Mouse (Mus musculus): ENCODE data around the gene Bmp2.

DNA sequence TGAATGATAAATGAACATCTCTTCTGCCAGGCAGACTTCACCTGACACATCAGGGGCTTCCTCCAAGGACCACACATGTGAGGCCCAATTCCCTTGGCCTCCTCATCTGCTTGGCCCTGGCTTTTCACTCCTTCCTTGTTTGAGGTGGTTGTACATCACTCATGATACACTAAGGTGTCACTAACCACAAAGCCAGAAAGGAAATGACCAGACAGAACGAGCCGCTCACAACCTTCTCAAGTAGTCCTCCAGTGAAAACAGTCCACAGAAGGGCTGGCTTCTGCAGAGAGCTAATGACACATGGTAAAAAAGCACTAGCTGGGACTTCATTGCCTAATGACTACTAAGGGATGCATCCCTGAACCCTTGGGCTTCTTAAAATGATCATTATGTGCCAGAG, 46.3 kb upstream of the Bmp2 start:
- TF ChIP-seq CTCF (conservative IDR thresholded peaks at IDR 0.05; ENCODE audit: insufficient read depth, insufficient read length, low read depth, low read length), result no peak
- no peak for TF ChIP-seq POLR2A (IDR thresholded peaks at IDR 0.05; ENCODE audit: low read depth, low read length)
